Mouse (Mus musculus) frontal cortex, postnatal 14 days (tissue): Measurements from ENCODE around the gene Taldo1.
"Not testable (repeated sequence)": the region's sequence is repeated elsewhere in the genome, so short reads cannot be mapped to it uniquely, and the experiment has no call there.

Source experiments
- DNase-seq, 2 experiments: peaks; one replicate each; pipeline ENCODE4 v3.0.0; 2022; ENCODE audit warnings: low spot score in 2 of 2

The Taldo1 gene

DNA sequence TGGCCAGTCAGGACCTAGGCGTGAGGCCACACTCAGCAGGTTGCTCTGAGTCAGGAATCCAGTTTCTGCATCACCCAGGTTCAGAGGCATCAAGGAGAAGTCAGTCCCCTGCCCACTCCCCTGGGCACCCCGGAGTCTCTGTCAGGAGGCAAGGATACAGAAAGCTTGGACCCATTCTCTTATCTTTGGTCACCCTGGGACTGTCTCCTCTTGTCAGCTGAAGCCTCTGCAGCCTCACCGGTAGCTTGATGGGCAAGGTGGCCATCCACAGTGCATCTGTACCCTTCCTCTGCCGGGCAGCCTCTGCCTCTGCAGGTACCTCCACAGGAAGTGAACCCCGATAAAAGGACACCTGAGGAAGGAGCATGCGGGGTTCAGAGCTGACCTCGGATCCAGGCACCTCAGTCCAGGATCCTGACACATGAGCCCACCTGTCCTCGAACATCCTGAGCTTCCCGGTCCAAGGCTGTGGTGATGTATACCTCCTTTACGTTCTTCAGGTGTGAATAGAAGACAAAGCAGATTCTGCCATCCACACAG lies 47.2 kb downstream of the Taldo1 start:
- no peak for DNase-seq

GRCm38 (mm10) chr7:141439811-141440210 lies 47.8 kb downstream of the Taldo1 start:
- peak in 1 of 2 experiments; percentile 10 for DNase-seq

DNA sequence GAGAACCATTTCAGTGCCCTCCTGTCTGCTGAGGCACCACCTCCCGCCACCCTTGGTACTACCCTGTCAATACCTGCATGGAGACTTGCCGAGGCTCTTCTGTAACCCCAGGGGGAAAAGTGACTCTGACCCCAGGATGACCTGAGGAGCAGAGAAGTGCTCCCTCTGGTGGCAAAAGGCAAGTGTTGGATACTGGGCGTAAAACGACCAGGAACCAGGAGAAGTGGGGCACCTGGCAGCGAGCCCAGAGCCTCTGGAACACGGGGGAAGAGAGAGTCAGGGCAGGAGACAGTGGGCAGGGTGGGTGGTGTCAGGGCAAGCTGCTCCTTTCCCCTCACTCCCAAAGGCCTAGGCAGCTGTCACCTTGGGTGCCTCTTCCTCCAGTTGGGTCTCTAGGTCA lies 48.6 kb downstream of the Taldo1 start:
- DNase-seq, result peak in 1 of 2 experiments; percentile 31

- peak in 1 of 2 experiments; percentile 6 for DNase-seq
These were observed 49.5 kb downstream of the Taldo1 start for GRCm38 (mm10) chr7:141441460-141441859.

GRCm38 (mm10) chr7:141442199-141442598 lies 50.2 kb downstream of the Taldo1 start:
- DNase-seq, result peak in 1 of 2 experiments; percentile 7

DNA sequence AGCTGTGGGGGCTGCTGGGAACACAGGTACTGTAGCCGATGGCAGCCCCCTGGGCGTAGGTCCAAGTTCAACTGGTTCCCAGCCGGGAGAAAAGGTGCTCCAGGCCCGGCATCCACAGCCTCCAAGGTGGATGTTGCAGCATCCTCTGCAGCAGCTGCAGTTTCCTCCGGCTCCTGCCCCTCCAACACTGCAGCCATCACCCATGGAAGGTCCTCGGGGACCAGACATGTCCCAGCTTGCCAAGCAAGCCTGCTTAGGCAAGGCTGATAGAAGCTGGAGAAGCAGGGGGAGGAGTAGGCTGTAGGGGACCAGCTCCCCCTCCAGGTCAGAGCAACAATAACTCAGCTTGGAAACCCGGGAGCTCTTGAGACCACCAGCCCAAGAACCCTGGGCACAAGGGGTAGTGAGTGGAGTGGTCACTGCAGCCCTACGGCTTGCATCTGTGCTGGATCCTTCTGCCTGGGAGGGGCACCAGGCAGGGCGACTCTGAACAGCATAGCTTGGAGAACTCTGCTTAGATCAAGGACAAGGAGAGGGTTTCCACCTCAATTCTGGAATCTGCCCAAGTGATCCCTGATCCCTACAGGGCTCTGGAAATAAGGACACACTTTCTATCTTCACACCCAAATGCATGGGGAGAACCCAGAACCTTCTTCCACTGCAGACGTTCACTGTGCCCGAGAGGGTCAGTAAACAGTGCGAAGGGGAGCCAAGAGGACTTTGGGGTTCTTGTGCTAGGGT lies 51.3 kb downstream of the Taldo1 start:
- no peak for DNase-seq

DNA sequence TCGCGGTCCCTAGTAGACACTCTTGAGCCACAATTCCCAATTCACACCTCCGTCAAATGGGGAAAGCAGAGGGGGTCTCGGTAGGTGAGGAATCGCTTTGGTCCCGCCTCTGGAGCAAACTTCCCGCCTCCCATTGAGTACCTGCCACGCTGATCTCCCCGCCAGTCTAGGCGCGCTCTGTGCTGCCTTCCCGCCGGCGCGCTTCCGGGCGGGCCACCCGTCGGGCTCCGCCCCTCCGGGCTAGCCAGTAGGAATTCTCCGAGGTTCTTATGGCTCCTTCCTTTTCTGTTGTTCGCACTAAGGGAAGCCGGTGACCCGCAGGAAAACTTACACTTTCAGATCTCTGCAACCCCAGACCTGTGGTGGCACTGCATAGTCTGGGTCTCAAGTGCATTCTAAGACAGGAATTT lies 51.8 kb downstream of the Taldo1 start, which contains the start of gene Pidd1:
TSS of gene Pidd1 (minus strand) at position 198 of the 410 bp plus-strand sequence.
- DNase-seq, result no peak

DNA sequence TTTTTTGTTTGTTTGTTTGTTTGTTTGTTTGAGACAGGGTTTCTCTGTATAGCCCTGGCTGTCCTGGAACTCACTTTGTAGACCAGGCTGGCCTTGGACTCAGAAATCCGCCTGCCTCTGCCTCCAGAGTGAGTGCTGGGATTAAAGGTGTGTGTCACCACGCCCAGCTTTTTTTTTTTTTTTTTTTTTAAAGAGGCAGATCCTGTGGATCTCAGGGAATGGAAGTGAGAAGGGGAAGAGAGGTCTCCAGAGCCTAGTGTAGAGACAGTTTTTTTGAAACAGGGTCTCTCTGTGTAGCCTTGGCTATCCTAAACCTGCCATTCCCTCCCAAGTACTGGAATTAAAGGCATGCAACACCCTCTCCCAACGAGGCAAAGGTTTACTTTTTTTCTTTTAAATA lies 54.4 kb downstream of the Taldo1 start:
- not testable (repeated sequence) for DNase-seq

DNA sequence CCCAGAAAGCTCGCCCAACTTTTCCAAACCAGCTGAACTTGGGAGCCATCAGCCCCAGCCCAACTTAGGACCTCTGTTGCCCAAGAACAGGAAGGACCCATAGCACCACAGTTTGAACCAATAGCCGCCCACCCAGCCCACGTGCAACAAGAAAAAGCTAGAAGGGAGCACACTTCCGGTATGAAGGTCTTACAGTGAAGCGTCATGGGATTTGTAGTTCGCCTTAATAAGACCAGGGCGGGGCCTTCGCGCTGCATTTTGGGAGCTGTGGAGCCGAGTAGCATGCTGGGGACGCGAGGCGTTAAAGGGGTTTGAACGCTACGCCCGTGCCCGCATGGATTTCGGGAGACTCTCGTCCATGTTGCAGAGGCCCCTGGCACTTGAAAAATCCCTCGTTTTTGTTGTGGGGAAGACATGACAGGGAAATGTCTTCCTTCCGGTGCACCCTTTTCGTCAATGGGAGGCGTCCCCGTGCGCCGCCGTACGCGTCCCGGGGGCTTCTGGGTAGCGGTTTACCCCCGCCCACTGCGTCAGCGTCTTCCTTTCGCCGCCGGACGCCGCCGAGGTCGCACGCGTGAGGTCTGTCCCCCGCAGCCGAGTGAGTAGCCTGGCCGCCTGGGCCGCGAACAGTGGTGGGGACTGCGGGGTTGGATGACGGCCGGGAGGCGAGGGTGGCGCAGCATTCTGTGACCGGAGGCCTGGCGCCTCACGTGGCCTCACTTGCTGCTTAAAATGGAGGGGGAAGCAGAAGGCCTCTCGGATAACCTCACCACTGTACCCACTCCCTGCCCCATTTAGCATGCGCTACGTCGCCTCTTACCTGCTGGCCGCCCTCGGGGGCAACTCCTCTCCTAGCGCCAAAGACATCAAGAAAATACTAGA lies 55.4 kb downstream of the Taldo1 start, which contains the start of gene Rplp2:
TSS of gene Rplp2 (plus strand) at position 261 of the 882 bp plus-strand sequence.
- peak; percentile 92 to 95 for DNase-seq

- no peak for DNase-seq
These were observed 59.9 kb downstream of the Taldo1 start for GRCm38 (mm10) chr7:141451928-141452327.
